14 mouse cellular contexts compared by ENCODE assay signal in the genomic region with DNA sequence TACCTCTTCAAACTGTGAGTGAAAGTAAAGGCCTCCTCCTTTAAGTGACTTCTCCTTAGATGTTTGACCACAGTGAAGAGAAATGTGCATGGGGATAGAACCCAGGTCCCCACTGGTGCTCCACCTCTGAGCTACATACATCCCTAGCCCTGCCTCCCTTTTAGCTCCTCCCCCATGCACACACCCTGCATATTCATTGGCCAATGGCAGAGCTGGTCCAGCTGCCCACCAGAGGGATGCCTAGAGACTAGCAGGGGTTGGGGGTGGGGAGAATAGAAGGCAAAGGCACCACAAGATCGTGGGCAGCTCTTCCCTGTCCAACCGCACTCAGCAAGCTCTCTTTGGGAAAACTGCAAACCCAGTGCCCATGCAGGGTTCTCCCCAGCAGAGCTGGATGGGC.
DNase-seq lines count a peak whose midpoint lies in the region; ATAC-seq and TF ChIP-seq lines count a peak whose summit lies in the region.
"Had no signal": no experiment of that assay in that cellular context is flagged by ENCODE, and none has a peak within 500 bp of the region (broad histone marks: within the 10 kb centered on the region; RNA-seq: fewer than 3 reads in every experiment).

No protein-coding gene starts in this region.

- no peak for TF ChIP-seq POLR2A in lung, adult 2 months (IDR thresholded peaks at IDR 0.05; ENCODE audit: borderline replicate concordance, extremely low read depth, low read depth, low read length)

- 0 out of 2 replicates have a peak, but pooled peaks have one; percentile 11 for ATAC-seq in frontal cortex, adult (ENCODE audit: low TSS enrichment)
- peak; percentile 29; the same call in 1 of the 2 replicates for ATAC-seq in heart, postnatal 0 days (ENCODE audit: insufficient read depth, low read depth)
- ATAC-seq in lung, embryonic 16.5 days (ENCODE audit: low read depth), result peak; percentile 6; the same call in 1 of the 2 replicates
- ATAC-seq in stomach, embryonic 15.5 days (ENCODE audit: insufficient read depth, low FRiP score, low read depth), result 0 out of 2 replicates have a peak, but pooled peaks have one; percentile 5
- no peak for ATAC-seq in midbrain, embryonic 14.5 days (ENCODE audit: low FRiP score, low TSS enrichment)

- H3K9ac ChIP-seq in heart, postnatal 0 days (replicated peaks; ENCODE audit: low read depth, low read length), result no peak overlapping the region; the same call in 1 of the 2 replicates
- no peak overlapping the region for H3K9ac ChIP-seq in lung, embryonic 16.5 days (ENCODE audit: low read length)
- no peak overlapping the region for H3K9ac ChIP-seq in stomach, embryonic 15.5 days
- H3K9ac ChIP-seq in midbrain, embryonic 14.5 days (replicated peaks; ENCODE audit: low read length), result no peak overlapping the region
- H3K9ac ChIP-seq: forebrain, postnatal 0 days; limb, embryonic 15.5 days; neural tube, embryonic 13.5 days had no signal

- 63% methylated on average over 2 of the region's 2 CpGs for WGBS in heart, postnatal 0 days
- WGBS in lung, embryonic 16.5 days, result 60% methylated on average over 2 of the region's 2 CpGs
- 83% methylated on average over 2 of the region's 2 CpGs for WGBS in lung, adult 2 months
- 66% methylated on average over 2 of the region's 2 CpGs for WGBS in stomach, embryonic 15.5 days
- WGBS in midbrain, embryonic 14.5 days, result 82% methylated on average over 2 of the region's 2 CpGs

- peak overlapping the region; percentile 93 for H3K27ac ChIP-seq in heart, postnatal 0 days (ENCODE audit: low read depth)
- peak overlapping the region; percentile 61 for H3K27ac ChIP-seq in lung, embryonic 16.5 days (ENCODE audit: low read length)
- H3K27ac ChIP-seq in stomach, embryonic 15.5 days, result peak overlapping the region; percentile 67
- H3K27ac ChIP-seq in midbrain, embryonic 14.5 days (replicated peaks; ENCODE audit: low read depth, low read length), result no peak overlapping the region
- H3K27ac ChIP-seq: limb, embryonic 15.5 days; neural tube, embryonic 13.5 days had no signal

- no peaks in the 10 kb centered on the region for H3K9me3 ChIP-seq in heart, postnatal 0 days (replicated peaks; ENCODE audit: control insufficient read depth, low read length)
- peaks cover 8% of the 10 kb centered on the region; the same call in 1 of the 2 replicates for H3K9me3 ChIP-seq in lung, embryonic 16.5 days (ENCODE audit: control insufficient read depth, low read length)
- no peaks in the 10 kb centered on the region for H3K9me3 ChIP-seq in stomach, embryonic 15.5 days
- no peaks in the 10 kb centered on the region for H3K9me3 ChIP-seq in midbrain, embryonic 14.5 days (ENCODE audit: control insufficient read depth, low read length)
- H3K9me3 ChIP-seq: limb, embryonic 15.5 days; neural tube, embryonic 13.5 days had no signal

- no peak for TF ChIP-seq CTCF in heart, postnatal 0 days (IDR thresholded peaks at IDR 0.05; ENCODE audit: low read depth)
- no peak for TF ChIP-seq CTCF in lung, adult 2 months (IDR thresholded peaks at IDR 0.05; ENCODE audit: insufficient read depth, low read length)

- H3K27me3 ChIP-seq in heart, postnatal 0 days (ENCODE audit: control insufficient read depth, insufficient read depth, low read length), result no peaks in the 10 kb centered on the region
- H3K27me3 ChIP-seq in lung, embryonic 16.5 days (ENCODE audit: control insufficient read depth, insufficient read depth, low read depth, low read length), result no peaks in the 10 kb centered on the region
- no peaks in the 10 kb centered on the region for H3K27me3 ChIP-seq in stomach, embryonic 15.5 days (replicated peaks)
- no peaks in the 10 kb centered on the region for H3K27me3 ChIP-seq in midbrain, embryonic 14.5 days (ENCODE audit: control insufficient read depth, insufficient read depth, low read length)
- H3K27me3 ChIP-seq: limb, embryonic 15.5 days; neural tube, embryonic 13.5 days had no signal

- no peak for DNase-seq in frontal cortex, postnatal 25 days (ENCODE audit: low spot score in 2 of 2)
- DNase-seq in heart, postnatal 0 days (ENCODE audit: low spot score), result no peak
- no peak for DNase-seq in heart, postnatal 4 days
- DNase-seq in lung, adult 2 months, result no peak
- no peak for DNase-seq in midbrain, embryonic 14.5 days
- DNase-seq: adrenal gland, adult 2 months; cerebellum, adult 8-10 months; forebrain, postnatal 0 days; kidney, adult 11 months had no signal

- H3K4me3 ChIP-seq in heart, postnatal 0 days (ENCODE audit: low read depth, low read length), result no peak overlapping the region
- no peak overlapping the region for H3K4me3 ChIP-seq in lung, embryonic 16.5 days (ENCODE audit: low read length)
- H3K4me3 ChIP-seq in lung, adult 2 months (replicated peaks; ENCODE audit: extremely low read depth, low read depth, low read length), result no peak overlapping the region
- no peak overlapping the region for H3K4me3 ChIP-seq in stomach, embryonic 15.5 days (replicated peaks)
- no peak overlapping the region for H3K4me3 ChIP-seq in midbrain, embryonic 14.5 days (replicated peaks; ENCODE audit: low read depth, low read length)
- H3K4me3 ChIP-seq: limb, embryonic 15.5 days; neural tube, embryonic 13.5 days had no signal

- H3K4me1 ChIP-seq in heart, postnatal 0 days (ENCODE audit: control insufficient read depth, insufficient read depth), result peaks cover 15% of the 10 kb centered on the region
- peaks cover 15% of the 10 kb centered on the region for H3K4me1 ChIP-seq in lung, embryonic 16.5 days (replicated peaks; ENCODE audit: control insufficient read depth, insufficient read depth, low read length)
- no peaks in the 10 kb centered on the region for H3K4me1 ChIP-seq in lung, adult 2 months (ENCODE audit: control insufficient read depth, insufficient read depth, low read length)
- peaks cover 14% of the 10 kb centered on the region for H3K4me1 ChIP-seq in stomach, embryonic 15.5 days
- peaks cover 10% of the 10 kb centered on the region for H3K4me1 ChIP-seq in midbrain, embryonic 14.5 days (ENCODE audit: control insufficient read depth, insufficient read depth, low read length)

- no peak for TF ChIP-seq EP300 in heart, postnatal 0 days (IDR thresholded peaks at IDR 0.05; ENCODE audit: low read depth)

- H3K4me2 ChIP-seq in heart, postnatal 0 days (ENCODE audit: low read depth, low read length), result no peak overlapping the region
- no peak overlapping the region for H3K4me2 ChIP-seq in lung, embryonic 16.5 days (ENCODE audit: low read depth, low read length)
- H3K4me2 ChIP-seq in stomach, embryonic 15.5 days, result no peak overlapping the region
- no peak overlapping the region for H3K4me2 ChIP-seq in midbrain, embryonic 14.5 days (ENCODE audit: low read length)
- H3K4me2 ChIP-seq: limb, embryonic 15.5 days; neural tube, embryonic 13.5 days had no signal

- peaks cover 5% of the 10 kb centered on the region; the same call in 1 of the 2 replicates for H3K36me3 ChIP-seq in heart, postnatal 0 days (replicated peaks; ENCODE audit: control insufficient read depth, insufficient read depth, low read length)
- H3K36me3 ChIP-seq in lung, embryonic 16.5 days (ENCODE audit: control insufficient read depth, insufficient read depth, low read length), result no peaks in the 10 kb centered on the region
- peaks cover 3% of the 10 kb centered on the region; the same call in 1 of the 2 replicates for H3K36me3 ChIP-seq in stomach, embryonic 15.5 days
- H3K36me3 ChIP-seq in midbrain, embryonic 14.5 days (ENCODE audit: control insufficient read depth, insufficient read depth, low read length), result 0 out of 2 replicates have a peak, but pooled peaks cover 5% of the 10 kb centered on the region
